8 mouse cellular contexts compared by ENCODE assay signal in the genomic region with DNA sequence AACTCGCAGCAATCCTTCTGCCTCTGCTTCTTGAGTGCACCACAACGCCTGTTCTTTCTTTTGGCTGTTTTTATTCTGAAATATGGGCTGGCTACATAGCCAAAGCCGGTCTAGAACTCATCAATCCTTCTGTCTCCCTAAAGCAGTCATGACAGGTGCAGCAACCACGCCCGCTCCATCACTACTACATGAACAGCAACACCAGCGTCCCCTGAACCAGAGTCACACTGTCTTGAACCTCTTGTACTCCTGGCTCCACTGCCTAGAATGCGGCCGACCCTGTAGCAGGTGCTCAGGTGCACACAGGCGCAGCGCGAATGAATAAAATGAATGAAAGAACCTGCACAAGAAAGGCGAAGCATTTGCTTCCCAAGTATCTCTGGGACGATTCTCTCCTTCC. TPM values are rescaled to one million over a fixed set of nuclear protein-coding genes. Genes with fewer than 3 reads are reported as not detected.
A peak's percentile ranks its signal among the peaks of the same experiment; 100 is the strongest.
DNase-seq lines count a peak whose midpoint lies in the region; ATAC-seq and TF ChIP-seq lines count a peak whose summit lies in the region.

No protein-coding gene starts in this region.

- ATAC-seq in heart, embryonic 15.5 days (replicated peaks; ENCODE audit: insufficient number of reproducible peaks, insufficient read depth, low FRiP score, low read depth) = no peak
- ATAC-seq in forebrain, embryonic 14.5 days = peak; percentile 13
- ATAC-seq in liver, postnatal 0 days = no peak

- peak overlapping the region; percentile 93; the same call in 1 of the 2 replicates for H3K27ac ChIP-seq in heart, embryonic 15.5 days
- H3K27ac ChIP-seq in ES-E14 (ENCODE audit: insufficient read depth, low read depth, low read length, poor library complexity, severe bottlenecking) = no peak overlapping the region
- peak overlapping the region; percentile 86; the same call in 1 of the 2 replicates for H3K27ac ChIP-seq in forebrain, embryonic 14.5 days (ENCODE audit: low read depth, low read length)
- peak overlapping the region; percentile 98; the same call in 1 of the 2 replicates for H3K27ac ChIP-seq in liver, postnatal 0 days (ENCODE audit: low read depth)

- peaks cover 44% of the 10 kb centered on the region for H3K36me3 ChIP-seq in heart, embryonic 15.5 days
- peaks cover 30% of the 10 kb centered on the region for H3K36me3 ChIP-seq in ES-E14 (ENCODE audit: control insufficient read depth, insufficient read depth, low read length, poor library complexity, severe bottlenecking)
- peaks cover 52% of the 10 kb centered on the region for H3K36me3 ChIP-seq in forebrain, embryonic 14.5 days (ENCODE audit: control insufficient read depth, insufficient read depth, low read length)
- peaks cover 27% of the 10 kb centered on the region for H3K36me3 ChIP-seq in liver, postnatal 0 days (replicated peaks; ENCODE audit: insufficient read depth, low read length)

- no peak for DNase-seq in heart, adult 18-20 months
- DNase-seq in ES-E14 (ENCODE audit: low read depth, low spot score) = no peak
- no peak for DNase-seq in forebrain, embryonic 14.5 days (ENCODE audit: low spot score)
- DNase-seq in liver, postnatal 0 days = no peak
- DNase-seq in gastrocnemius, adult 8-10 months (ENCODE audit: low spot score in 2 of 2) = no peak
- no peak for DNase-seq in cerebellum, postnatal 36 days
- no peak for DNase-seq in right cerebral cortex, adult 18-20 months

- H3K9me3 ChIP-seq in heart, embryonic 15.5 days (replicated peaks) = no peaks in the 10 kb centered on the region
- no peaks in the 10 kb centered on the region for H3K9me3 ChIP-seq in ES-E14 (ENCODE audit: control insufficient read depth, insufficient read depth, low read depth, low read length)
- no peaks in the 10 kb centered on the region for H3K9me3 ChIP-seq in forebrain, embryonic 14.5 days (replicated peaks; ENCODE audit: control insufficient read depth, low read length)
- H3K9me3 ChIP-seq in liver, postnatal 0 days (ENCODE audit: low read length) = no peaks in the 10 kb centered on the region

- no peak for TF ChIP-seq CTCF in liver, postnatal 0 days (IDR thresholded peaks at IDR 0.05; ENCODE audit: low read depth)

- H3K4me1 ChIP-seq in heart, embryonic 15.5 days (replicated peaks) = peaks cover 20% of the 10 kb centered on the region
- H3K4me1 ChIP-seq in ES-E14 (ENCODE audit: control insufficient read depth in 2 of 2, insufficient read depth in 2 of 2, low read length in 2 of 2, poor library complexity in 1 of 2) = peaks cover 3 to 5% of the 10 kb centered on the region in 2 experiments; a peak in 2 of 4 replicates
- peaks cover 16% of the 10 kb centered on the region for H3K4me1 ChIP-seq in forebrain, embryonic 14.5 days (ENCODE audit: control insufficient read depth, insufficient read depth, low read length)
- peaks cover 20% of the 10 kb centered on the region for H3K4me1 ChIP-seq in liver, postnatal 0 days (ENCODE audit: insufficient read depth)

- peak overlapping the region; percentile 76 for H3K9ac ChIP-seq in heart, embryonic 15.5 days
- H3K9ac ChIP-seq in ES-E14 (ENCODE audit: insufficient read depth, low read depth, low read length, poor library complexity, severe bottlenecking) = peak overlapping the region; percentile 99
- H3K9ac ChIP-seq in forebrain, embryonic 14.5 days (ENCODE audit: low read length) = peak overlapping the region; percentile 77
- peak overlapping the region; percentile 91 for H3K9ac ChIP-seq in liver, postnatal 0 days (replicated peaks)

- H3K4me2 ChIP-seq in heart, embryonic 15.5 days = peak overlapping the region; percentile 84
- peak overlapping the region; percentile 88 for H3K4me2 ChIP-seq in forebrain, embryonic 14.5 days (ENCODE audit: low read length)
- peak overlapping the region; percentile 89 for H3K4me2 ChIP-seq in liver, postnatal 0 days (ENCODE audit: low read depth, low read length)

- H3K4me3 ChIP-seq in heart, embryonic 15.5 days = peak overlapping the region; percentile 78
- peak overlapping the region; percentile 66 to 95 for H3K4me3 ChIP-seq in ES-E14 (ENCODE audit: insufficient read depth in 1 of 2, low read depth in 1 of 2, low read length in 2 of 2, poor library complexity in 1 of 2, severe bottlenecking in 1 of 2)
- peak overlapping the region; percentile 61 for H3K4me3 ChIP-seq in forebrain, embryonic 14.5 days (ENCODE audit: low read depth, low read length)
- peak overlapping the region; percentile 68 for H3K4me3 ChIP-seq in liver, postnatal 0 days (ENCODE audit: low read depth, low read length)

- no peak for TF ChIP-seq EP300 in liver, postnatal 0 days (IDR thresholded peaks at IDR 0.05; ENCODE audit: low read depth)

- in situ Hi-C loops in ES-E14 (cut with MboI; ENCODE audit: low sequenced_read_pairs in 2 of 2, unreplicated experiment in 2 of 2) = no loop called here

- H3K27me3 ChIP-seq in heart, embryonic 15.5 days = no peaks in the 10 kb centered on the region
- no peaks in the 10 kb centered on the region for H3K27me3 ChIP-seq in forebrain, embryonic 14.5 days (replicated peaks; ENCODE audit: control insufficient read depth, insufficient read depth, low read length)
- no peaks in the 10 kb centered on the region for H3K27me3 ChIP-seq in liver, postnatal 0 days (ENCODE audit: insufficient read depth, low read length)

- 5% methylated on average over 13 of the region's 13 CpGs for WGBS in heart, embryonic 15.5 days
- WGBS in forebrain, embryonic 14.5 days = 6% methylated on average over 13 of the region's 13 CpGs
- 6% methylated on average over 13 of the region's 13 CpGs for WGBS in liver, postnatal 0 days (ENCODE audit: insufficient replicate concordance)

TF ChIP-seq in ES-E14, 5 proteins besides CTCF, POLR2A, EP300 and RAD21:
- TF ChIP-seq ZC3H11A (IDR thresholded peaks at IDR 0.05; ENCODE audit: borderline replicate concordance, low read depth, low read length) (no peak), ZNF384 (IDR thresholded peaks at IDR 0.05; ENCODE audit: low read depth, low read length) (no peak), CHD2 (IDR thresholded peaks at IDR 0.05; ENCODE audit: low read depth, low read length) (no peak)

RNA-seq across cellular contexts. Expression of a gene that starts 0.4 kb away (rescaled TPM):
- 22.1 and 27.4 TPM in 2 replicates for polyA plus RNA-seq in heart, embryonic 15.5 days (2015; fragmentation: Nextera tagmentation; extraction: Ambion mirVana)
- 10 to 100 TPM; 37.3 to 39.1 TPM for total RNA-seq in heart, adult 18-20 months (2021)
- 45.5 and 57.6 TPM in 2 replicates for total RNA-seq in ES-E14 (2012; rRNA removed)
- polyA plus RNA-seq in forebrain, embryonic 14.5 days (2014; fragmentation: Nextera tagmentation; extraction: Ambion mirVana) = 55.6 and 71.5 TPM in 2 replicates
- polyA plus RNA-seq in liver, postnatal 0 days (2015; fragmentation: Nextera tagmentation; extraction: Ambion mirVana) = 7.3 and 8.3 TPM in 2 replicates
- 10 to 100 TPM; 41.1 to 50.5 (median 42.9) TPM for total RNA-seq in gastrocnemius, adult 8-10 months (2022)

RNA-seq across cellular contexts. Expression of a gene that starts 0.7 kb away (rescaled TPM):
- polyA plus RNA-seq in heart, embryonic 15.5 days (2015; fragmentation: Nextera tagmentation; extraction: Ambion mirVana) = 16.4 and 24.0 TPM in 2 replicates
- total RNA-seq in heart, adult 18-20 months (2021) = 1 to 10 TPM; 6.8 to 7.8 TPM
- 58.9 and 61.8 TPM in 2 replicates for total RNA-seq in ES-E14 (2012; rRNA removed)
- polyA plus RNA-seq in forebrain, embryonic 14.5 days (2014; fragmentation: Nextera tagmentation; extraction: Ambion mirVana) = 79.2 and 96.7 TPM in 2 replicates
- 5.3 and 6.3 TPM in 2 replicates for polyA plus RNA-seq in liver, postnatal 0 days (2015; fragmentation: Nextera tagmentation; extraction: Ambion mirVana)
- 1 to 10 TPM; 5.5 to 8.7 (median 7.6) TPM for total RNA-seq in gastrocnemius, adult 8-10 months (2022)

RNA-seq across cellular contexts. Expression of a gene that starts 21.5 kb away (rescaled TPM):
- polyA plus RNA-seq in heart, embryonic 15.5 days (2015; fragmentation: Nextera tagmentation; extraction: Ambion mirVana) = 7.6 and 12.5 TPM in 2 replicates
- total RNA-seq in heart, adult 18-20 months (2021) = 10 to 100 TPM; 53.5 to 54.8 TPM
- total RNA-seq in ES-E14 (2012; rRNA removed) = 5.8 and 7.5 TPM in 2 replicates
- polyA plus RNA-seq in forebrain, embryonic 14.5 days (2014; fragmentation: Nextera tagmentation; extraction: Ambion mirVana) = 2.3 and 3.3 TPM in 2 replicates
- polyA plus RNA-seq in liver, postnatal 0 days (2015; fragmentation: Nextera tagmentation; extraction: Ambion mirVana) = 18.5 and 19.2 TPM in 2 replicates
- 10 to 100 TPM; 27.4 to 34.4 (median 31.1) TPM for total RNA-seq in gastrocnemius, adult 8-10 months (2022)

RNA-seq across cellular contexts. Expression of a gene that starts 49.0 kb away (rescaled TPM):
- 24.2 and 33.6 TPM in 2 replicates for polyA plus RNA-seq in heart, embryonic 15.5 days (2015; fragmentation: Nextera tagmentation; extraction: Ambion mirVana)
- 1 to 10 TPM; 7.7 to 8.4 TPM for total RNA-seq in heart, adult 18-20 months (2021)
- 34.4 and 39.0 TPM in 2 replicates for total RNA-seq in ES-E14 (2012; rRNA removed)
- polyA plus RNA-seq in forebrain, embryonic 14.5 days (2014; fragmentation: Nextera tagmentation; extraction: Ambion mirVana) = 31.5 and 42.8 TPM in 2 replicates
- polyA plus RNA-seq in liver, postnatal 0 days (2015; fragmentation: Nextera tagmentation; extraction: Ambion mirVana) = 4.3 and 5.6 TPM in 2 replicates
- total RNA-seq in gastrocnemius, adult 8-10 months (2022) = 1 to 10 TPM; 3.1 to 4.4 (median 3.2) TPM
